Mouse (Mus musculus) MEL (cell line): ENCODE data around the gene Gckr.

Experiments
- CTCF ChIP-seq, 3 experiments: IDR thresholded peaks in 2 of 3; conservative IDR thresholded peaks in 1 of 3; 2 replicates each; pipeline ENCODE4 v1.5.1; 2011 to 2012; ENCODE audit warnings: low read length in 3 of 3, low read depth in 2 of 3, mild to moderate bottlenecking in 2 of 3, improper control_type of control experiment in 1 of 3, inconsistent platforms in 1 of 3, mixed read lengths in 1 of 3, moderate library complexity in 1 of 3; ENCODE audit not compliant: control insufficient read depth in 1 of 3, insufficient read depth in 1 of 3, poor library complexity in 1 of 3, severe bottlenecking in 1 of 3
- E2F4 ChIP-seq: IDR thresholded peaks from 2 replicates; pipeline ENCODE4 v1.6.1; 2011; ENCODE audit warnings: low read depth, low read length, improper control_type of control experiment, borderline replicate concordance
- ELF1 ChIP-seq: IDR thresholded peaks from 2 replicates; pipeline ENCODE4 v1.6.1; 2014; ENCODE audit warnings: low read depth, mild to moderate bottlenecking, inconsistent platforms, low read length, improper control_type of control experiment, moderate library complexity
- EP300 ChIP-seq, 2 experiments: IDR thresholded peaks; 2 replicates each; pipeline ENCODE4 v1.6.1; 2011; ENCODE audit warnings: improper control_type of control experiment in 2 of 2, low read length in 2 of 2, low read depth in 1 of 2, mild to moderate bottlenecking in 1 of 2
- HCFC1 ChIP-seq: IDR thresholded peaks from 2 replicates; pipeline ENCODE4 v1.6.1; 2012; ENCODE audit warnings: low read depth, mild to moderate bottlenecking, inconsistent platforms, low read length, improper control_type of control experiment, moderate library complexity
- MAFK ChIP-seq: IDR thresholded peaks from 2 replicates; pipeline ENCODE4 v1.6.1; 2011; ENCODE audit warnings: low read depth, mild to moderate bottlenecking, low read length, improper control_type of control experiment, borderline replicate concordance
- POLR2A ChIP-seq, 2 experiments: IDR thresholded peaks; 2 replicates each; pipeline ENCODE4 v1.6.1; 2011 to 2012; ENCODE audit warnings: low read length in 2 of 2, mild to moderate bottlenecking in 2 of 2, control low read depth in 1 of 2, improper control_type of control experiment in 1 of 2, low read depth in 1 of 2, moderate library complexity in 1 of 2; ENCODE audit not compliant: control insufficient read depth in 1 of 2, insufficient read depth in 1 of 2, poor library complexity in 1 of 2
- UBTF ChIP-seq: IDR thresholded peaks from 2 replicates; pipeline ENCODE4 v1.6.1; 2012; ENCODE audit warnings: low read depth, mild to moderate bottlenecking, inconsistent platforms, low read length, improper control_type of control experiment, moderate library complexity, borderline replicate concordance; ENCODE audit not compliant: insufficient read depth
- ZNF384 ChIP-seq: IDR thresholded peaks from 2 replicates; pipeline ENCODE4 v1.6.1; 2012; ENCODE audit warnings: low read depth, mild to moderate bottlenecking, inconsistent platforms, low read length, improper control_type of control experiment

GRCm38 (mm10) chr5:31297047-31297757 lies at the start of gene Gckr:
- no peak for TF ChIP-seq CTCF (IDR thresholded peaks at IDR 0.05 in 2 of 3, conservative IDR thresholded peaks at IDR 0.05 in 1 of 3; ENCODE audit: control insufficient read depth in 1 of 3, insufficient read depth in 1 of 3, low read depth in 2 of 3, low read length in 3 of 3, poor library complexity in 1 of 3, severe bottlenecking in 1 of 3)
- no peak for TF ChIP-seq POLR2A (IDR thresholded peaks at IDR 0.05; ENCODE audit: control insufficient read depth in 1 of 2, insufficient read depth in 1 of 2, low read depth in 1 of 2, low read length in 2 of 2, poor library complexity in 1 of 2)
- TF ChIP-seq E2F4, result no peak
- TF ChIP-seq MAFK, result no peak
- no peak for TF ChIP-seq ELF1
- TF ChIP-seq ZNF384, result no peak
- TF ChIP-seq UBTF, result no peak
- TF ChIP-seq HCFC1, result no peak
- TF ChIP-seq EP300 (IDR thresholded peaks at IDR 0.05; ENCODE audit: low read depth in 1 of 2, low read length in 2 of 2), result no peak
